Mouse (Mus musculus) bone marrow macrophage, adult 2 months (primary cell): ENCODE data around the gene Olfr541.

ENCODE experiments used
- CTCF ChIP-seq: IDR thresholded peaks from 2 replicates; pipeline ENCODE4 v1.5.1; 2012; ENCODE audit warnings: low read depth, mild to moderate bottlenecking, low read length, moderate library complexity
- POLR2A ChIP-seq: IDR thresholded peaks from 2 replicates; pipeline ENCODE4 v1.6.1; 2012; ENCODE audit warnings: mild to moderate bottlenecking, low read depth, low read length, borderline replicate concordance

- TF ChIP-seq CTCF, result no peak
- no peak for TF ChIP-seq POLR2A
Measured at GRCm38 (mm10) chr7:140721095-140721494, 24.0 kb downstream of the Olfr541 start.
